Mouse (Mus musculus) ES-Bruce4 (cell line): ENCODE results near the gene Rgs7bp. TPM values are rescaled to one million over a fixed set of nuclear protein-coding genes. Genes with fewer than 3 reads are reported as not detected.
"Not testable (repeated sequence)": the region's sequence is repeated elsewhere in the genome, so short reads cannot be mapped to it uniquely, and the experiment has no call there.

Experiments used
- H3K27ac ChIP-seq: 2 replicates; pipeline ENCODE4 v1.5.1; 2012; ENCODE audit warnings: low read length, inconsistent platforms; ENCODE audit not compliant: insufficient read depth
- H3K27me3 ChIP-seq: 2 replicates; pipeline ENCODE4 v1.6.1; 2012; ENCODE audit warnings: mild to moderate bottlenecking, low read length, inconsistent platforms; ENCODE audit not compliant: control insufficient read depth, poor library complexity, insufficient read depth, severe bottlenecking
- H3K36me3 ChIP-seq: 2 replicates; pipeline ENCODE4 v1.6.1; 2012; ENCODE audit warnings: inconsistent platforms, mild to moderate bottlenecking, low read length, moderate library complexity; ENCODE audit not compliant: control insufficient read depth, poor library complexity, insufficient read depth, severe bottlenecking
- H3K4me1 ChIP-seq: one replicate; pipeline ENCODE4 v1.8.1; 2011; ENCODE audit warnings: low read length; ENCODE audit not compliant: control insufficient read depth, insufficient read depth
- H3K4me3 ChIP-seq: 2 replicates; pipeline ENCODE4 v1.5.1; 2011; ENCODE audit warnings: low read depth, mild to moderate bottlenecking, low read length
- H3K9ac ChIP-seq: 2 replicates; pipeline ENCODE4 v1.6.1; 2012; ENCODE audit warnings: low read depth, mild to moderate bottlenecking, inconsistent platforms; ENCODE audit not compliant: poor library complexity, severe bottlenecking
- H3K9me3 ChIP-seq: replicated peaks from 2 replicates; pipeline ENCODE4 v1.6.1; 2012; ENCODE audit warnings: mild to moderate bottlenecking, low read length, inconsistent platforms; ENCODE audit not compliant: control insufficient read depth, poor library complexity, insufficient read depth, severe bottlenecking
- CTCF ChIP-seq: IDR thresholded peaks from one replicate; pipeline ENCODE4 v1.8.1; 2011; ENCODE audit warnings: low read depth, low read length
- EP300 ChIP-seq: IDR thresholded peaks from 2 replicates; pipeline ENCODE4 v1.6.1; 2011; ENCODE audit warnings: low read depth, low read length; ENCODE audit not compliant: insufficient read depth
- POLR2A ChIP-seq: IDR thresholded peaks from one replicate; pipeline ENCODE4 v1.8.1; 2011; ENCODE audit warnings: low read length; ENCODE audit not compliant: insufficient read depth
- polyA plus RNA-seq: library from polyadenylated mRNA; stranded (reverse); fragments of >200 nt; gene quantifications from 2 replicates; pipeline ENCODE4 v1.2.4, GENCODE M21; 2011; ENCODE audit warnings: low read depth; ENCODE audit not compliant: missing spikeins, insufficient read depth, insufficient read length

The Rgs7bp gene
- polyA plus RNA-seq, 1 experiment, result 0.09 TPM

DNA sequence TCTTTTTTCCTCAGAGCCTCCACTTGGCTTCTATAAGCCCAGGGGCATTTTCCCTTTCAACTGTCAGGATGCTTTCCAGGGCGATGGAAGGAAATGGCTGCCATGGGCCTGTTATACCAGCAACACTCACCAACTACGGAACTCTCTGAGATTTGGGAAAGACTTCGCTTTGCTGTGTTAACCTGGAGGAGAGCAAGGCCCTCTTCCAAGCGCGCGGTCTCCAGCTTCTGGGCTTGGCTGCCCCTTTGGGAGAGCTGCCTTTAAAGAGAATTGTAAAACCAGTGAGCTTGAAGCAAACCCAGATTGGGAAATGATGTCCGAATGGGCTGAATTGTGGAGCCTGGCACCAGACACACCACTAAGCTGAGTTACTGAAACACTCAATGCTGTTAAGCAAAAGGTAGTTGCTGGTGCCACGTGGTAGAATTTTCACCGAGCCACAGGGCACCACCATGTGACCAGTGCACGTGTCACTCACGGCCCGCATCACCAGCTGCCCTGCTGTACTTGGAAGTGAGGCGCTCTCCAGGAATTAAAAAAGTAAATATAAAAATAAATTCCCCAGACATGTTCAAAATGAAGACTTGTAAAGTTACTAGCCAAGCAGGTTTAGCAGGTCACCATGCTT is 115.7 kb downstream of the Rgs7bp start:
- H3K4me3 ChIP-seq, result no peak overlapping the region
- no peak for TF ChIP-seq POLR2A
- no peak for TF ChIP-seq EP300
- TF ChIP-seq CTCF, result no peak
- H3K36me3 ChIP-seq, result no peaks in the 10 kb centered on the region
- no peaks in the 10 kb centered on the region; the same call in 1 of the 2 replicates for H3K9me3 ChIP-seq
- H3K27me3 ChIP-seq, result no peaks in the 10 kb centered on the region
- no peaks in the 10 kb centered on the region for H3K4me1 ChIP-seq
- no peak overlapping the region for H3K9ac ChIP-seq
- H3K27ac ChIP-seq, result no peak overlapping the region

DNA sequence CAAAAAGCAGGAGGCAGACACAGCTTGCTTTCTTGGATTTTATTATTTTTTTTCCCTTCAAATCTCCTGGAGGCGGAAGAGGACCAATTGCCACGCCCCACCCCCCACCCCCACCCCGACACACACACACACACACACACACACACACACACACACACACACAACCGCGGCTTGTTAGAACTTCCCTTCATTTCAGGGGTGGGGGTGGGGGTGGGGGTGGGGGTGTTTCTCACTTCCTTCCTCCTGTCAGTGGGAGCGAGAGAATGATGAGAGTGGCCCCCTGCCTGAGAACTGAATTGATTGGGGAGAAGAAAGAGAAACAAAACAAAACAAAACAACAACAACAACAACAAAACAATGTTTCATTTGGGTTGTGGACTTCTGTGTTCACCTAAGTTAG is 117.0 kb downstream of the Rgs7bp start:
- Histone ChIP-seq H3K36me3 (no peaks in the 10 kb centered on the region), H3K9ac (no peak overlapping the region), H3K9me3 (no peaks in the 10 kb centered on the region; the same call in 1 of the 2 replicates), H3K27ac (no peak overlapping the region), H3K4me1 (no peaks in the 10 kb centered on the region), H3K27me3 (no peaks in the 10 kb centered on the region), H3K4me3 (no peak overlapping the region)
- no peak for TF ChIP-seq POLR2A

DNA sequence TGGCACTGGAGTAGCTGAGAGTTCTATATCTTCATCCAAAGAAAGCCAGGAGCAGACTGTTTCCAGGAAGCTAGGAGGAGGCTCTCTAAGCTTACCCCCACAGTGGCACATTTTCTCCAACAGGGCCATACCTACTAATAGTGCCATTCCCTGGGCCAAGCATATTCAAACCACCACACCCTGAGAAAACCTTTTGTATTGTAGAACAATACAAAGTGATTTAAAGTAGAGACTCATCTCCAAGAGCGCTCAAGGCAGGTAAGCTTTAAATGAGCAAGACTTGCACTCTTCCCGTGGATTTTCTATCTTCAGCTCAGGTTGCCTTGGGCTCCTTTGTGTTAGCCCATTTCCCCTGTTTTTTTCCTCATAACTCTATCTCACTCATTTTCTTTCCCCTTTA is 118.1 kb downstream of the Rgs7bp start:
- H3K9ac ChIP-seq, result no peak overlapping the region
- H3K4me1 ChIP-seq, result no peaks in the 10 kb centered on the region
- no peak overlapping the region for H3K27ac ChIP-seq
- H3K9me3 ChIP-seq, result no peaks in the 10 kb centered on the region; the same call in 1 of the 2 replicates
- H3K27me3 ChIP-seq, result no peaks in the 10 kb centered on the region
- H3K4me3 ChIP-seq, result no peak overlapping the region
- TF ChIP-seq EP300, result no peak
- no peak for TF ChIP-seq CTCF
- no peak for TF ChIP-seq POLR2A
- no peaks in the 10 kb centered on the region for H3K36me3 ChIP-seq

DNA sequence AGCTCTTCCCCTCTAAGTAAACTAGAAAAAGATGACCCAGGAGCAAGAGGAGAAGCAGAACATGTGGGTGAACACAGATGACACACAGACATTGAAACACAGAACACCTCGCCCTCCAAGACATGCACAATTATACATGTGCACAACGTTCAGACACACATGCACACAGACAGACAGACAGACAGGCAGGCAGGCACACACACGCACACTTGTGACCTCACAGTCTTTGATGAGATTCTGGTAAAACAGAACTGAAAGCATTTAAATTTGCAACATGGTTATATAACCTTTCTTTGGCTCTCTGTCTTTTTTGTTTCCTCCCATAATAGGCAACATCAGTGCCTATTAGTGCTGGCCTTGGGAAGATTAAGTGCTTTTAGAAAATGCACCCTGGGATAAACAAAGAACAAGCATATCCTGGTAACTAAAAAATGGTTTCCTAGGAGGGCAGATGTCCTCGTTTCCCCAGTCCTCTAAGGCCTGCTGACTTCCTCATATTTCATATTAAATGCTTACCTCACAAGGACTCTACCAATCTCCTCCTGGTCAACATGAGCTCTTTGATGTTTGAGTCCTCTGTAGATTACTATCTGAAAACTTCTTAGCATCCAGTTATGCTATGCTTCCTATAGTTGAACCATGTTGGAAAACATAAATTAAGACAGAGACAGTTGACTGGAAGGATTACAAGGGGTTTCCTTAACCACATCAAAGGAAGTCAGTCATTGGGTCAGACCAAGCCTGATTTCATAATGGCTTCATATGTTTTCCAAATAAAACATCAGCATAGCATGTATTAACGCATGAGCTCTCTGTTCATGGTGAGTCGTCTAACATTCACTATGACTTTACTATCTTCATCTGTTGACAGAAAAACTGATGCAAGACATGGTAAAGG is 122.8 kb downstream of the Rgs7bp start:
- H3K27me3 ChIP-seq, result no peaks in the 10 kb centered on the region
- no peak overlapping the region for H3K27ac ChIP-seq
- TF ChIP-seq EP300 (no peak), CTCF (no peak), POLR2A (no peak)
- no peak overlapping the region for H3K4me3 ChIP-seq
- H3K4me1 ChIP-seq, result no peaks in the 10 kb centered on the region
- no peak overlapping the region for H3K9ac ChIP-seq
- H3K9me3 ChIP-seq, result no peaks in the 10 kb centered on the region; the same call in 1 of the 2 replicates
- H3K36me3 ChIP-seq, result no peaks in the 10 kb centered on the region

DNA sequence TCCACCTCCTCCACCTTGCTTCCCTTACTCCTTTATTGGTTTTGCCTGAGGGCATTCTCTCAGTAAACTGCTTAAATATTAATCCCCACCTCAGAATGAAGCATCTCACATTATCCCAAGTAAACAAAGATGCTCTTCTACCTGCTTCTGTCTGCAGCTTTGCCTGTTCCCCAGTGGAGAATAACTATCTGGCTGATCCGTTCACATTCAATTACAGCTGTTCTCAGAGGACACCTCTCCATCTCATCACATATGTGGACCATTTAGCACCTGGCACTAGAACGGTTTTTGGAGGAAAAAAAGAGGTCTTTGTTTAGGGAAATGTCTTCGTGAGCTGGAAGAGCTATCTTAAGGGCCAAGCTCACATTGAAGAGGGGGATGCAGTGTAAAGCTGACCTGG is 123.9 kb downstream of the Rgs7bp start:
- Histone ChIP-seq H3K27ac (no peak overlapping the region), H3K4me3 (no peak overlapping the region), H3K36me3 (no peaks in the 10 kb centered on the region), H3K9ac (no peak overlapping the region), H3K27me3 (no peaks in the 10 kb centered on the region), H3K9me3 (no peaks in the 10 kb centered on the region), H3K4me1 (no peaks in the 10 kb centered on the region)
- no peak for TF ChIP-seq CTCF
- TF ChIP-seq EP300, result no peak
- no peak for TF ChIP-seq POLR2A

- no peak for TF ChIP-seq EP300
- peak; percentile 5 for TF ChIP-seq CTCF
- Histone ChIP-seq H3K27ac (no peak overlapping the region), H3K4me1 (no peaks in the 10 kb centered on the region), H3K9me3 (peaks cover 58% of the 10 kb centered on the region), H3K27me3 (no peaks in the 10 kb centered on the region), H3K4me3 (no peak overlapping the region), H3K36me3 (no peaks in the 10 kb centered on the region), H3K9ac (no peak overlapping the region)
Measured at GRCm38 (mm10) chr13:104918663-104919062, 136.1 kb downstream of the Rgs7bp start.

DNA sequence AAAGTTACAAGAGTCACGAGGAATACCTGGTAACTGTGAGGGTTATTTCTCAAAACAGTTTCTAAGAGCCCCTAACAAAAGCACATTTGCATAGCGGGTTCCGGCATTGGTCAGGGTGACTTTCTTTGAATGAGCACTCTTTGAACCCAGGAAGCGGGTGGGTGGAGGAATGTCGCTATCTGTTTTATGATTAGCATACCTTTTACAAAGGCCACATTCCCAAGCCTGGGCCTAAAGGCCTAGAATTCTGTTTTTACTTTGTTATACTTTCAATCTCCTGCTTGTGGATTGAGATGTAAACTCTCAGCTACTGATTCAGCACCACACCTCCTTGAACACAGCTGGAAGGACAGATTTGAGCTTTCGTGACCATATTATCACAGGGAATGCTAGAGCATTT is 138.0 kb downstream of the Rgs7bp start:
- Histone ChIP-seq H3K9me3 (peaks cover 73% of the 10 kb centered on the region), H3K27ac (peak overlapping the region; percentile 36; the same call in 1 of the 2 replicates)
- not testable (repeated sequence) for H3K9ac ChIP-seq, H3K4me1 ChIP-seq, H3K36me3 ChIP-seq, H3K4me3 ChIP-seq, H3K27me3 ChIP-seq
